Mouse (Mus musculus): ENCODE measurements at regions not wholly inside any gene's neighbourhood (a gene's known extent, or its start where the extent isn't known, plus 50 kb on each side); places are given as distances from the start of the nearest gene placed in this dataset.

- no peak for TF ChIP-seq POLR2A (IDR thresholded peaks at IDR 0.05; ENCODE audit: borderline replicate concordance, low read depth, low read length)
- no peak for TF ChIP-seq CTCF (IDR thresholded peaks at IDR 0.05; ENCODE audit: low read depth, low read length)
- Histone ChIP-seq H3K4me1 (ENCODE audit: control insufficient read depth, insufficient read depth, low read length) (no peaks in the 10 kb centered on the region), H3K27ac (ENCODE audit: insufficient read depth, low read depth, low read length) (no peak overlapping the region), H3K4me3 (ENCODE audit: insufficient read depth, low read length) (no peak overlapping the region)
Observed at GRCm38 (mm10) chr15:87922781-87923446, 378.8 kb downstream of the Fam19a5 start.

- no peak overlapping the region for H3K27ac ChIP-seq (ENCODE audit: insufficient read depth, low read depth, low read length)
- H3K4me3 ChIP-seq (ENCODE audit: insufficient read depth, low read length) = no peak overlapping the region
- TF ChIP-seq POLR2A (IDR thresholded peaks at IDR 0.05; ENCODE audit: borderline replicate concordance, low read depth, low read length) = no peak
- TF ChIP-seq CTCF (IDR thresholded peaks at IDR 0.05; ENCODE audit: low read depth, low read length) = no peak
- H3K4me1 ChIP-seq (ENCODE audit: control insufficient read depth, insufficient read depth, low read length) = no peaks in the 10 kb centered on the region
Observed at GRCm38 (mm10) chr15:87923906-87924305, 379.8 kb downstream of the Fam19a5 start.

- H3K4me1 ChIP-seq (ENCODE audit: control insufficient read depth, insufficient read depth, low read length) = no peaks in the 10 kb centered on the region
- H3K27ac ChIP-seq (ENCODE audit: insufficient read depth, low read depth, low read length) = no peak overlapping the region
- no peak for TF ChIP-seq CTCF (IDR thresholded peaks at IDR 0.05; ENCODE audit: low read depth, low read length)
- TF ChIP-seq POLR2A (IDR thresholded peaks at IDR 0.05; ENCODE audit: borderline replicate concordance, low read depth, low read length) = no peak
- H3K4me3 ChIP-seq (ENCODE audit: insufficient read depth, low read length) = no peak overlapping the region
Observed at GRCm38 (mm10) chr15:87936041-87936440, 391.9 kb downstream of the Fam19a5 start.

GRCm38 (mm10) chr15:87940837-87941236, 396.7 kb downstream of the Fam19a5 start:
- no peak for TF ChIP-seq POLR2A (IDR thresholded peaks at IDR 0.05; ENCODE audit: borderline replicate concordance, low read depth, low read length)
- TF ChIP-seq CTCF (IDR thresholded peaks at IDR 0.05; ENCODE audit: low read depth, low read length) = no peak
- H3K4me3 ChIP-seq (ENCODE audit: insufficient read depth, low read length) = no peak overlapping the region

GRCm38 (mm10) chr15:87952531-87952930, 408.4 kb downstream of the Fam19a5 start:
- no peaks in the 10 kb centered on the region for H3K4me1 ChIP-seq (ENCODE audit: control insufficient read depth, insufficient read depth, low read length)
- no peak overlapping the region for H3K27ac ChIP-seq (ENCODE audit: insufficient read depth, low read depth, low read length)
- no peak overlapping the region for H3K4me3 ChIP-seq (ENCODE audit: insufficient read depth, low read length)
- TF ChIP-seq CTCF (IDR thresholded peaks at IDR 0.05; ENCODE audit: low read depth, low read length) (no peak), POLR2A (IDR thresholded peaks at IDR 0.05; ENCODE audit: borderline replicate concordance, low read depth, low read length) (no peak)

More at GRCm38 (mm10) chr15:87940837-87941236, 396.7 kb downstream of the Fam19a5 start:
- Histone ChIP-seq H3K27ac (ENCODE audit: insufficient read depth, low read depth, low read length) (no peak overlapping the region), H3K4me1 (ENCODE audit: control insufficient read depth, insufficient read depth, low read length) (no peaks in the 10 kb centered on the region)

GRCm38 (mm10) chr15:87955685-87956256, 411.7 kb downstream of the Fam19a5 start:
- H3K4me3 ChIP-seq (ENCODE audit: insufficient read depth, low read length) = no peak overlapping the region
- H3K4me1 ChIP-seq (ENCODE audit: control insufficient read depth, insufficient read depth, low read length) = no peaks in the 10 kb centered on the region
- no peak overlapping the region for H3K27ac ChIP-seq (ENCODE audit: insufficient read depth, low read depth, low read length)
- TF ChIP-seq CTCF (IDR thresholded peaks at IDR 0.05; ENCODE audit: low read depth, low read length) (no peak), POLR2A (IDR thresholded peaks at IDR 0.05; ENCODE audit: borderline replicate concordance, low read depth, low read length) (no peak)

GRCm38 (mm10) chr15:87958866-87959265, 414.8 kb downstream of the Fam19a5 start:
- H3K27ac ChIP-seq (ENCODE audit: insufficient read depth, low read depth, low read length) = no peak overlapping the region
- H3K4me1 ChIP-seq (ENCODE audit: control insufficient read depth, insufficient read depth, low read length) = no peaks in the 10 kb centered on the region
- TF ChIP-seq CTCF (IDR thresholded peaks at IDR 0.05; ENCODE audit: low read depth, low read length) (no peak), POLR2A (IDR thresholded peaks at IDR 0.05; ENCODE audit: borderline replicate concordance, low read depth, low read length) (no peak)
- no peak overlapping the region for H3K4me3 ChIP-seq (ENCODE audit: insufficient read depth, low read length)

GRCm38 (mm10) chr15:87972641-87973040, 428.5 kb downstream of the Fam19a5 start:
- Histone ChIP-seq H3K4me3 (ENCODE audit: insufficient read depth, low read length) (no peak overlapping the region), H3K27ac (ENCODE audit: insufficient read depth, low read depth, low read length) (no peak overlapping the region), H3K4me1 (ENCODE audit: control insufficient read depth, insufficient read depth, low read length) (no peaks in the 10 kb centered on the region)
- TF ChIP-seq CTCF (IDR thresholded peaks at IDR 0.05; ENCODE audit: low read depth, low read length) (no peak), POLR2A (IDR thresholded peaks at IDR 0.05; ENCODE audit: borderline replicate concordance, low read depth, low read length) (no peak)

- Histone ChIP-seq H3K27ac (ENCODE audit: insufficient read depth, low read depth, low read length) (no peak overlapping the region), H3K4me1 (ENCODE audit: control insufficient read depth, insufficient read depth, low read length) (no peaks in the 10 kb centered on the region), H3K4me3 (ENCODE audit: insufficient read depth, low read length) (no peak overlapping the region)
- TF ChIP-seq CTCF (IDR thresholded peaks at IDR 0.05; ENCODE audit: low read depth, low read length) (no peak), POLR2A (IDR thresholded peaks at IDR 0.05; ENCODE audit: borderline replicate concordance, low read depth, low read length) (no peak)
Observed at GRCm38 (mm10) chr15:87987322-87987985, 443.4 kb downstream of the Fam19a5 start.

- Histone ChIP-seq H3K4me3 (ENCODE audit: insufficient read depth, low read length) (no peak overlapping the region), H3K4me1 (ENCODE audit: control insufficient read depth, insufficient read depth, low read length) (no peaks in the 10 kb centered on the region), H3K27ac (ENCODE audit: insufficient read depth, low read depth, low read length) (no peak overlapping the region)
- no peak for TF ChIP-seq CTCF (IDR thresholded peaks at IDR 0.05; ENCODE audit: low read depth, low read length)
- TF ChIP-seq POLR2A (IDR thresholded peaks at IDR 0.05; ENCODE audit: borderline replicate concordance, low read depth, low read length) = no peak
Observed at GRCm38 (mm10) chr15:87994546-87994945, 450.4 kb downstream of the Fam19a5 start.

Measured in bone marrow macrophage, adult 2 months (primary cell).